Comparison of ENCODE assay signal across 12 mouse cellular contexts in genomic region chr2:58135061-58135463, GRCm38 (mm10).
A peak's percentile ranks its signal among the peaks of the same experiment; 100 is the strongest.
DNase-seq lines count a peak whose midpoint lies in the region; ATAC-seq lines count a peak whose summit lies in the region.
"Had no signal": no experiment of that assay in that cellular context is flagged by ENCODE, and none has a peak within 500 bp of the region (broad histone marks: within the 10 kb centered on the region; RNA-seq: fewer than 3 reads in every experiment).

No protein-coding gene starts in this region.

- no peak overlapping the region for H3K9ac ChIP-seq in hindbrain, embryonic 12.5 days
- H3K9ac ChIP-seq in midbrain, embryonic 16.5 days (ENCODE audit: low read depth, low read length): no peak overlapping the region
- H3K9ac ChIP-seq: hindbrain, embryonic 14.5 days; limb, embryonic 15.5 days had no signal

- no peaks in the 10 kb centered on the region for H3K4me1 ChIP-seq in hindbrain, embryonic 12.5 days
- H3K4me1 ChIP-seq in midbrain, embryonic 16.5 days (ENCODE audit: control insufficient read depth, insufficient read depth, low read length): no peaks in the 10 kb centered on the region
- H3K4me1 ChIP-seq: limb, embryonic 15.5 days had no signal

- ATAC-seq in cerebellum, adult (ENCODE audit: insufficient number of reproducible peaks, low FRiP score, low TSS enrichment): peak; percentile 63
- ATAC-seq in granulocyte monocyte progenitor cell, adult 5-6 weeks (replicated peaks; ENCODE audit: poor library complexity, severe bottlenecking): peak; percentile 41
- no peak for ATAC-seq in hindbrain, embryonic 12.5 days (ENCODE audit: low FRiP score)
- no peak for ATAC-seq in midbrain, embryonic 16.5 days

- H3K9me3 ChIP-seq in hindbrain, embryonic 12.5 days (replicated peaks): no peaks in the 10 kb centered on the region
- no peaks in the 10 kb centered on the region for H3K9me3 ChIP-seq in midbrain, embryonic 16.5 days (replicated peaks; ENCODE audit: control insufficient read depth, low read length, poor library complexity, severe bottlenecking)
- H3K9me3 ChIP-seq: limb, embryonic 15.5 days had no signal

- no peak overlapping the region for H3K4me3 ChIP-seq in hindbrain, embryonic 12.5 days
- H3K4me3 ChIP-seq in midbrain, embryonic 16.5 days (ENCODE audit: low read depth, low read length): no peak overlapping the region
- H3K4me3 ChIP-seq: limb, embryonic 15.5 days had no signal

- intact Hi-C loops in heart, postnatal 25 days (cut with DNase I): no loop called here

- no peak overlapping the region for H3K4me2 ChIP-seq in hindbrain, embryonic 12.5 days (replicated peaks)
- no peak overlapping the region for H3K4me2 ChIP-seq in midbrain, embryonic 16.5 days (ENCODE audit: low read length)
- H3K4me2 ChIP-seq: hindbrain, embryonic 14.5 days; limb, embryonic 15.5 days had no signal

- no peak for DNase-seq in cerebellum, postnatal 4 days (ENCODE audit: low spot score in 2 of 2)
- DNase-seq in spleen, postnatal 36 days (ENCODE audit: low spot score in 2 of 2): peak; percentile 65 to 68
- DNase-seq in spleen, postnatal 4 days (ENCODE audit: low spot score in 2 of 2): no peak
- DNase-seq in heart, postnatal 25 days (ENCODE audit: low spot score): no peak
- DNase-seq: heart, adult 18-20 months; kidney, postnatal 36 days had no signal

- no peak overlapping the region for H3K27ac ChIP-seq in hindbrain, embryonic 12.5 days
- no peak overlapping the region for H3K27ac ChIP-seq in midbrain, embryonic 16.5 days (ENCODE audit: low read length)
- H3K27ac ChIP-seq: hindbrain, embryonic 14.5 days; limb, embryonic 15.5 days had no signal

- 84% methylated on average over 2 of the region's 2 CpGs for WGBS in hindbrain, embryonic 12.5 days
- WGBS in midbrain, embryonic 16.5 days: 87% methylated on average over 2 of the region's 2 CpGs

- H3K27me3 ChIP-seq in hindbrain, embryonic 12.5 days: no peaks in the 10 kb centered on the region
- no peaks in the 10 kb centered on the region for H3K27me3 ChIP-seq in midbrain, embryonic 16.5 days (ENCODE audit: control insufficient read depth, insufficient read depth, low read depth, low read length)
- H3K27me3 ChIP-seq: limb, embryonic 15.5 days had no signal

- H3K36me3 ChIP-seq in hindbrain, embryonic 12.5 days: no peaks in the 10 kb centered on the region
- no peaks in the 10 kb centered on the region for H3K36me3 ChIP-seq in midbrain, embryonic 16.5 days (ENCODE audit: control insufficient read depth, insufficient read depth, low read length)
- H3K36me3 ChIP-seq: limb, embryonic 15.5 days had no signal

Comparison
In these comparisons a context has a peak if more than half of its experiments do, and no peak if none do; other contexts are left out.
1. DNase-seq: peak in spleen, postnatal 36 days (2 of 2); none in cerebellum, postnatal 4 days (0 of 2), spleen, postnatal 4 days (0 of 2) and heart, postnatal 25 days (single experiment).
2. ATAC-seq: peak in cerebellum, adult (single experiment) and granulocyte monocyte progenitor cell, adult 5-6 weeks (single experiment); none in hindbrain, embryonic 12.5 days (single experiment) and midbrain, embryonic 16.5 days (single experiment).